Mouse (Mus musculus): ENCODE data around the gene Frzb.

Frzb gene

GRCm38 (mm10) chr2:80423116-80423515, 24.3 kb downstream of the Frzb start:
- DNase-seq = no peak

DNA sequence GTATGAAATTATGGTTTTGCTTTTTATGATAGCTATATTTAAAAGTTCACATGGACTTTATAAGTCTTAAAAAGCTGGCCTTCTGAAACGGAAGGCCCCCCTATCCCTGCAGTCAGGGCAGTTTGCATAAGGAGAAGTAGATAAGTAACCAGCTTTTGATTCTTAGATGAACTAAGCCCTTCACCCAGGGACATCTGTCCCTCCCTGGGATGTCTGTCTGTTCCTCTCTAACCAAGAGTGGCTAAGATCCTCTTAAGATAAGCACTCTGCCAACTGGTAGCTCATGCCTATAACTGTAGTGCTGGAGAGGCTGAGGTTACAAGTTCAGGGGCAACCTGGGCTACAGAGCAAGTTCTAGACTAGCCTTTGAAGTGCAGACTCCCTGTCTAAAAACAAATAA, 25.4 kb downstream of the Frzb start:
- no peak for DNase-seq

GRCm38 (mm10) chr2:80416286-80416685, 31.1 kb downstream of the Frzb start:
- DNase-seq = no peak

GRCm38 (mm10) chr2:80414387-80414786, 33.0 kb downstream of the Frzb start:
- DNase-seq = no peak

GRCm38 (mm10) chr2:80413124-80413523, 34.3 kb downstream of the Frzb start:
- DNase-seq = no peak

GRCm38 (mm10) chr2:80409893-80410574, 37.4 kb downstream of the Frzb start:
- no peak for DNase-seq

DNA sequence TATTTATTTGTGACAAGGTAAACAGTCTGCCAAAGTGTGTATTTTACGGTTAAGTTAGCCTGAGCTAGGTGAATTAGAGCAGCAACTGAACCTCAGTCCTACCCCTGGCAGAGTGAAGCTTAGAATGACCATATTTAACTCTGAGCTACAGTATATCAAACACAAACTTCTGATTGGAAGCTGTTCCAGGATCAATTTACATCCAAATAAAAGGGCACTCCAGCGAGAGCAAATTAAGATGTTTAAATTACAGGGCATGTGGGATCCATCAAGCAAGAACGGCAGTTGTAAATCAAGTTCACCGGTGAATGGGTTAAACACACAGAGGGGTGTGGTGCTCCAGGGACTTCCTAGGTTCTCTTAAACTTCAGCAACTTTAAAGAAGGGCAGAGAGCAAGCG, 42.7 kb downstream of the Frzb start:
- DNase-seq = no peak

GRCm38 (mm10) chr2:80398595-80399099, 48.8 kb downstream of the Frzb start:
- no peak for DNase-seq

GRCm38 (mm10) chr2:80396864-80397263, 50.6 kb downstream of the Frzb start:
- no peak for DNase-seq

DNA sequence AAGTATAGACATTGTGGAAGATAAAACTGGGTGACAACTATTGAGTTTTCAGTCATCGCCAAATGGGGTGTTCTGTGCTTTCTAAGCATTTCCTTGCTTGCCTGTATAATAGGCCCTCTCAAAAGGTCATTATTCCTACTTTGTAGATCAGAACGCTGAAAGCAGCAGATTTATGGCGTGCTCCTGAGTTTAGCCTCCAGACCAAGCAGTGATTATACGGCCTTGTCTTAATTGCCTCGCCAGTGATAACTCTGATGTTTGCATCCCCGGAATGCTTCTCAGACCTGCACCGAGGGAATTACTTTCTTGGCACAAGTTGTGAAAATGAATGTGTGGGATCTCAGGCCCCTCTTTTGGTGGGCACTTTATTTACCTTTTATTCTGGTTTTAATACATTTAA, 51.4 kb downstream of the Frzb start:
- no peak for DNase-seq

- peak; percentile 2 for DNase-seq
Observed at GRCm38 (mm10) chr2:80388341-80388740, 59.1 kb downstream of the Frzb start.

DNA sequence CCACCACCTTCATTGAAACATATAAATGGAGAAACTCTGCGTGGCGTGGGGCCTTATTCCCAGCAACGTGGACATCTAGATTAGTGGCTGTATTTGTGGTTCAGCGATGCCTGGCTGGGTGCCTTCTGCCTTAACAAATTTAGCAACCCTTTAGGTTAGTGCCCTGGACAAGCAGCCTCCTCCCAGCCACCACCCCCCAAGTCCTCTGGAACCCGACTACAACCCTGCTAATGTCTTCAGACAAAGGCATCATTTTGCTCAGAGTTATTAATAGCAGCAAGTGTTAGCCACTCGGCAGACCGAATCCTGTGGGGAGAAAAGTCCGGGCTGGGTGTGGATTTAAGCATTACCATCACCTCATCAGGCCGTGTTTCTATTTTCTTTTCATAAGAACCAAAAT, 59.8 kb downstream of the Frzb start:
- DNase-seq = peak; percentile 2

DNA sequence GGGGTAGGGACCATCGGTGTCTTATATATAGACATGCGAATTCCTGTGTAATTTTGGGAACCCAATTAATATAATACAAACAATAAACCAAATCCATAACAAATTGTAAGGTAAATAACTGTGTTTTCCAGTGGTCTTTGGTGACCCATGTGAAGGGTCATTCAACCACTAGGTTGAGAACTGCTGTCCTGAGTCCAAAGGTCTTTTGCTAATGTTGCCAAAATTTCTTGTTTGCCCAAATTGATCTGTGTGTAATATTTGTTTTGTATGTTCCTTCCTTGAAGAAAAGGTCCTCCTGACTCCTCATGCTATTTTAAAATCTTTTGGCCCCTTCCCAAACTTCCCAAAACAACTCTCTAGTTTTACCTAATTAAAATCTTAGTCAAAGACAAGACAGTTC, 61.2 kb downstream of the Frzb start:
- DNase-seq = no peak

GRCm38 (mm10) chr2:80384447-80384846, 63.0 kb downstream of the Frzb start:
- DNase-seq = no peak

DNA sequence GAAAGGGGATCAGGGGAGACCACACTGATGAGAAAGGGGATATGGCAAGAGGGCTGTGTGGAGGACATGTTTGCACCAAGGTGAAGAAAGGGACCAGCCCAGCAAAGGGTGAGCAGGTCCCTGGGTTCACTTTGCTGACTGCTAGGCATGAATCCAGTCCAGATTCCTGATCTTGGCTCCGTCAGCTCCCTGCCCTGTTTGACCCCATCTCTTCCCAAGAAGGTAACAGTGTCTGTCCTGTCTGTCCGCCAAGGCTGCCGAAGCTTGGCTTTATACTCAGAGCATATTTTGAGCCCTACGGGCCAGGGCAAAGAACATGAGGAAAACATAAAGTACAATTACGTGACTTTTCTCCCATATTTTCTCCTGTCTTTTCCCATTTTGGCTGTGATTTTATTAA, 67.6 kb downstream of the Frzb start:
- no peak for DNase-seq

DNA sequence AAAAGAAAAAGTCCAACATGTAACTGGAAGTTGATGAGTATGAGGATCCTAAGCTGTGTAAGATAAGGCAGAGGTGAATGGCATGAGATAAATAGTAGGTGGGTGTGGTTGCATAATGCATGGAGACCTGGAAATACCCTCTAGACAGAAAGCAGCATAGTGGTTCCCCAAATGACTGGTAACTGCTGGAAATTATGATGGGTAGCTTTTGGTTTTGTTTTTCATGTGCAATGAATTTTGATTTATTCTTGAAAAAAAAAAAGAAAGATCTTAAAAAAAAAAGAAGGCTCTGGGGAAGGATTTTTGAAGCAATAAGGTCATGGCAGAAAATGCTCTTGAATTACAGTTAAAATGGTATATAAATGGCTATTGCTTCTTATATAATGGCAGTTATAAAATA, 72.5 kb downstream of the Frzb start:
- no peak for DNase-seq

DNA sequence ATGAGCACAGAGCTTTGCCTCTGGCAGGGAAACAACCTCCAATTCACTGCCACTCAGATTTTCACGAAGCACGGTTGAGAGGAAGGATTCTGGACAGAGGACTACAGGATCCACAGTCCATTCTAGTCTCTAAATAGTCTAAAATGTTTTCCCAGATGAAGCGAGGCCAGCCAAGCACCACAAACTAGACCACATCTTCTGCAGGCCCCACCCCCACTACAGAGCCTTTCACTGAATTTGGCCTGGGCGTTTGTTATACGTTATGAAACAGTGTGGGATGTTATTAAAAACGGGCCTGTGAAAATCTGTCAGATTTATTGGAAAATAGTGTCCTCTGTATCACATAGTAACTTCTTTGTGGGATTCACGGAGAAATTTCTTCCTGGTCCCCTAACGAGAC, 76.0 kb downstream of the Frzb start:
- DNase-seq = no peak

Data from lung, postnatal 36 days (tissue).